Mouse (Mus musculus): ENCODE results near the gene Gm34302. TPM values are rescaled to one million over a fixed set of nuclear protein-coding genes. Genes with fewer than 3 reads are reported as not detected.
"Not testable (repeated sequence)": the region's sequence is repeated elsewhere in the genome, so short reads cannot be mapped to it uniquely, and the experiment has no call there.

Gm34302 gene
- polyA plus RNA-seq (2015; fragmentation: Nextera tagmentation; extraction: Ambion mirVana), result not detected in 2 replicates

GRCm38 (mm10) chr3:63483726-63484125, at the start of gene Gm34302:
Gene Gm34302, minus strand, starts transcription at chr3:63483879.
- Histone ChIP-seq H3K9ac (no peak within 1 kb of the TSS), H3K4me2 (replicated peaks) (no peak within 1 kb of the TSS), H3K27ac (no peak within 1 kb of the TSS), H3K4me3 (no peak within 1 kb of the TSS), H3K27me3 (no peaks in the 10 kb centered on the region), H3K9me3 (no peaks in the 10 kb centered on the region), H3K36me3 (no peaks in the 10 kb centered on the region), H3K4me1 (no peaks in the 10 kb centered on the region)
- ATAC-seq (ENCODE audit: low FRiP score, low read depth), result no peak
- 64% methylated on average over 1 of the region's 1 CpGs for WGBS

GRCm38 (mm10) chr3:63531847-63532246, 48.2 kb upstream of the Gm34302 start:
- no peak overlapping the region for H3K4me3 ChIP-seq
- ATAC-seq (ENCODE audit: low FRiP score, low read depth), result no peak
- H3K4me2 ChIP-seq (replicated peaks), result no peak overlapping the region
- H3K4me1 ChIP-seq, result no peaks in the 10 kb centered on the region
- H3K9ac ChIP-seq, result no peak overlapping the region
- H3K36me3 ChIP-seq, result no peaks in the 10 kb centered on the region
- no peaks in the 10 kb centered on the region for H3K9me3 ChIP-seq
- H3K27me3 ChIP-seq, result no peaks in the 10 kb centered on the region
- H3K27ac ChIP-seq, result no peak overlapping the region
- WGBS, result 56% methylated on average over 1 of the region's 1 CpGs

GRCm38 (mm10) chr3:63517681-63518080, 34.0 kb upstream of the Gm34302 start:
- Histone ChIP-seq H3K9ac (no peak overlapping the region), H3K4me3 (no peak overlapping the region), H3K4me1 (no peaks in the 10 kb centered on the region), H3K9me3 (no peaks in the 10 kb centered on the region), H3K36me3 (no peaks in the 10 kb centered on the region), H3K27me3 (no peaks in the 10 kb centered on the region), H3K4me2 (replicated peaks) (no peak overlapping the region), H3K27ac (no peak overlapping the region)
- WGBS, result 91% methylated on average over 1 of the region's 1 CpGs
- ATAC-seq (ENCODE audit: low FRiP score, low read depth), result no peak

- H3K4me3 ChIP-seq; H3K27me3 ChIP-seq; H3K27ac ChIP-seq; ATAC-seq (ENCODE audit: low FRiP score, low read depth); H3K36me3 ChIP-seq; H3K9ac ChIP-seq; H3K4me2 ChIP-seq (replicated peaks); H3K4me1 ChIP-seq; H3K9me3 ChIP-seq: not testable (repeated sequence)
- 83% methylated on average over 3 of the region's 3 CpGs for WGBS
These were observed 32.6 kb upstream of the Gm34302 start for GRCm38 (mm10) chr3:63516279-63516678.

GRCm38 (mm10) chr3:63511316-63511715, 27.6 kb upstream of the Gm34302 start:
- Histone ChIP-seq H3K4me1 (no peaks in the 10 kb centered on the region), H3K36me3 (no peaks in the 10 kb centered on the region), H3K27me3 (no peaks in the 10 kb centered on the region), H3K9ac (no peak overlapping the region), H3K4me3 (no peak overlapping the region), H3K4me2 (replicated peaks) (no peak overlapping the region), H3K27ac (no peak overlapping the region), H3K9me3 (no peaks in the 10 kb centered on the region)
- WGBS, result 92% methylated on average over 6 of the region's 6 CpGs
- ATAC-seq (ENCODE audit: low FRiP score, low read depth), result no peak

GRCm38 (mm10) chr3:63509484-63509883, 25.8 kb upstream of the Gm34302 start:
- Histone ChIP-seq H3K36me3 (no peaks in the 10 kb centered on the region), H3K4me3 (no peak overlapping the region), H3K4me2 (replicated peaks) (no peak overlapping the region), H3K27me3 (no peaks in the 10 kb centered on the region), H3K27ac (no peak overlapping the region), H3K4me1 (no peaks in the 10 kb centered on the region), H3K9ac (no peak overlapping the region), H3K9me3 (no peaks in the 10 kb centered on the region)
- WGBS, result 87% methylated on average over 2 of the region's 2 CpGs
- no peak for ATAC-seq (ENCODE audit: low FRiP score, low read depth)

- Histone ChIP-seq H3K27me3 (no peaks in the 10 kb centered on the region), H3K36me3 (no peaks in the 10 kb centered on the region), H3K9ac (no peak overlapping the region), H3K4me2 (replicated peaks) (no peak overlapping the region), H3K27ac (no peak overlapping the region), H3K4me1 (no peaks in the 10 kb centered on the region), H3K4me3 (no peak overlapping the region), H3K9me3 (no peaks in the 10 kb centered on the region)
- WGBS, result 81% methylated on average over 5 of the region's 5 CpGs
- ATAC-seq (ENCODE audit: low FRiP score, low read depth), result no peak
These were observed 25.2 kb upstream of the Gm34302 start for GRCm38 (mm10) chr3:63508924-63509323.

- Histone ChIP-seq H3K9ac (no peak overlapping the region), H3K9me3 (no peaks in the 10 kb centered on the region), H3K36me3 (no peaks in the 10 kb centered on the region), H3K27ac (no peak overlapping the region), H3K4me3 (no peak overlapping the region), H3K4me1 (no peaks in the 10 kb centered on the region), H3K27me3 (no peaks in the 10 kb centered on the region), H3K4me2 (replicated peaks) (no peak overlapping the region)
- ATAC-seq (ENCODE audit: low FRiP score, low read depth), result no peak
- WGBS, result 84% methylated on average over 5 of the region's 5 CpGs
These were observed 20.8 kb upstream of the Gm34302 start for GRCm38 (mm10) chr3:63504433-63504832.

- Histone ChIP-seq H3K4me2 (replicated peaks) (no peak overlapping the region), H3K4me3 (no peak overlapping the region), H3K9ac (no peak overlapping the region), H3K36me3 (no peaks in the 10 kb centered on the region), H3K4me1 (peaks cover 10% of the 10 kb centered on the region), H3K27me3 (no peaks in the 10 kb centered on the region), H3K9me3 (no peaks in the 10 kb centered on the region), H3K27ac (no peak overlapping the region; the same call in 1 of the 2 replicates)
- no peak for ATAC-seq (ENCODE audit: low FRiP score, low read depth)
- WGBS, result 32% methylated on average over 5 of the region's 5 CpGs
These were observed 11.1 kb upstream of the Gm34302 start for GRCm38 (mm10) chr3:63494625-63495382.

- no peaks in the 10 kb centered on the region for H3K36me3 ChIP-seq
- no peaks in the 10 kb centered on the region for H3K9me3 ChIP-seq
- ATAC-seq (ENCODE audit: low FRiP score, low read depth), result peak; percentile 95
- H3K4me2 ChIP-seq (replicated peaks), result peak overlapping the region; percentile 32
- H3K4me3 ChIP-seq, result no peak overlapping the region
- H3K4me1 ChIP-seq, result peaks cover 10% of the 10 kb centered on the region
- no peaks in the 10 kb centered on the region for H3K27me3 ChIP-seq
- peak overlapping the region; percentile 55; the same call in 1 of the 2 replicates for H3K27ac ChIP-seq
- H3K9ac ChIP-seq, result no peak overlapping the region
- WGBS, result 17% methylated on average over 4 of the region's 4 CpGs
These were observed 9.9 kb upstream of the Gm34302 start for GRCm38 (mm10) chr3:63493563-63493962.

- ATAC-seq (ENCODE audit: low FRiP score, low read depth), result no peak
These were observed 43.1 kb downstream of the Gm34302 start for GRCm38 (mm10) chr3:63440426-63441125.

GRCm38 (mm10) chr3:63439738-63440137, 43.9 kb downstream of the Gm34302 start:
- no peaks in the 10 kb centered on the region for H3K4me1 ChIP-seq
- no peak for ATAC-seq (ENCODE audit: low FRiP score, low read depth)
- WGBS, result 70% methylated on average over 2 of the region's 2 CpGs
- no peak overlapping the region for H3K4me2 ChIP-seq (replicated peaks)
- H3K4me3 ChIP-seq, result no peak overlapping the region
- H3K27ac ChIP-seq, result no peak overlapping the region
- H3K36me3 ChIP-seq, result no peaks in the 10 kb centered on the region
- no peaks in the 10 kb centered on the region for H3K9me3 ChIP-seq
- H3K9ac ChIP-seq, result no peak overlapping the region
- H3K27me3 ChIP-seq, result no peaks in the 10 kb centered on the region

More at GRCm38 (mm10) chr3:63440426-63441125, 43.1 kb downstream of the Gm34302 start:
- H3K27me3 ChIP-seq, result no peaks in the 10 kb centered on the region
- no peak overlapping the region for H3K4me2 ChIP-seq (replicated peaks)
- 81% methylated on average over 1 of the region's 1 CpGs for WGBS
- H3K4me1 ChIP-seq, result no peaks in the 10 kb centered on the region
- H3K27ac ChIP-seq, result no peak overlapping the region
- H3K4me3 ChIP-seq, result no peak overlapping the region
- H3K9ac ChIP-seq, result no peak overlapping the region
- no peaks in the 10 kb centered on the region for H3K9me3 ChIP-seq
- H3K36me3 ChIP-seq, result no peaks in the 10 kb centered on the region

All from limb, embryonic 13.5 days (tissue).